Mouse (Mus musculus) myocyte (in vitro differentiated cells): ENCODE measurements around the gene Brca2. TPM values are rescaled to one million over a fixed set of nuclear protein-coding genes. Genes with fewer than 3 reads are reported as not detected.

Experiments used
- H3K27me3 ChIP-seq: one replicate; pipeline ENCODE4 v1.6.1; 2011; ENCODE audit not compliant: control insufficient read depth, insufficient read depth, insufficient read length
- H3K36me3 ChIP-seq: one replicate; pipeline ENCODE4 v1.6.1; 2011; ENCODE audit not compliant: control insufficient read depth, insufficient read depth
- H3K4me2 ChIP-seq: one replicate; pipeline ENCODE4 v1.6.1; 2011; ENCODE audit warnings: low read depth, control low read depth
- H3K4me3 ChIP-seq: one replicate; pipeline ENCODE4 v1.5.1; 2011; ENCODE audit warnings: mild to moderate bottlenecking, control low read depth, moderate library complexity
- H3K79me2 ChIP-seq: one replicate; pipeline ENCODE4 v1.6.1; 2011; ENCODE audit not compliant: control insufficient read depth, insufficient read depth
- H3ac ChIP-seq: one replicate; pipeline ENCODE4 v1.6.1; 2011; ENCODE audit not compliant: control insufficient read depth, insufficient read length
- E2F4 ChIP-seq: IDR thresholded peaks from one replicate; pipeline ENCODE4 v1.6.1; 2011; ENCODE audit warnings: mild to moderate bottlenecking, control low read depth, moderate library complexity; ENCODE audit not compliant: insufficient read depth
- MAX ChIP-seq: IDR thresholded peaks from one replicate; pipeline ENCODE4 v1.6.1; 2011; ENCODE audit warnings: low read depth, mild to moderate bottlenecking, control low read depth
- MYOD1 ChIP-seq, 3 experiments: IDR thresholded peaks; one replicate each; pipeline ENCODE4 v1.6.1; 2011; ENCODE audit warnings: control low read depth in 2 of 3, low read depth in 2 of 3, mild to moderate bottlenecking in 2 of 3, moderate library complexity in 1 of 3; ENCODE audit not compliant: insufficient read length in 2 of 3, control insufficient read depth in 1 of 3
- MYOG ChIP-seq, 3 experiments: IDR thresholded peaks; one replicate each; pipeline ENCODE4 v1.6.1; 2011; ENCODE audit warnings: control low read depth in 2 of 3, low read depth in 2 of 3, mild to moderate bottlenecking in 2 of 3; ENCODE audit not compliant: insufficient read length in 2 of 3, control insufficient read depth in 1 of 3, insufficient read depth in 1 of 3
- POLR2A ChIP-seq: IDR thresholded peaks from one replicate; pipeline ENCODE4 v1.6.1; 2011; ENCODE audit warnings: low read depth, mild to moderate bottlenecking, control low read depth, moderate library complexity; ENCODE audit not compliant: insufficient read length
- POLR2AphosphoS2 ChIP-seq: IDR thresholded peaks from one replicate; pipeline ENCODE4 v1.6.1; 2011; ENCODE audit warnings: low read depth, control low read depth; ENCODE audit not compliant: insufficient read length
- REST ChIP-seq: IDR thresholded peaks from one replicate; pipeline ENCODE4 v1.6.1; 2011; ENCODE audit warnings: mild to moderate bottlenecking, control low read depth, moderate library complexity; ENCODE audit not compliant: insufficient read depth, insufficient read length
- SRF ChIP-seq: IDR thresholded peaks from one replicate; pipeline ENCODE4 v1.6.1; 2011; ENCODE audit warnings: low read depth; ENCODE audit not compliant: control insufficient read depth, insufficient read length
- TCF12 ChIP-seq: IDR thresholded peaks from one replicate; pipeline ENCODE4 v1.6.1; 2011; ENCODE audit warnings: mild to moderate bottlenecking, control low read depth; ENCODE audit not compliant: poor library complexity, insufficient read depth, severe bottlenecking
- TCF3 ChIP-seq: IDR thresholded peaks from one replicate; pipeline ENCODE4 v1.6.1; 2011; ENCODE audit warnings: low read depth, control low read depth; ENCODE audit not compliant: insufficient read length
- USF1 ChIP-seq: IDR thresholded peaks from one replicate; pipeline ENCODE4 v1.6.1; 2011; ENCODE audit warnings: low read depth, mild to moderate bottlenecking, control low read depth, moderate library complexity
- polyA plus RNA-seq: library from polyadenylated mRNA; unstranded; fragments of >200 nt; fragmentation: generic; extraction: Trizol; gene quantifications from one replicate; pipeline ENCODE4 v1.2.1, GENCODE M21; 2012; ENCODE audit warnings: missing spikeins

Brca2 gene
- polyA plus RNA-seq, 1 experiment: 2.1 TPM

DNA sequence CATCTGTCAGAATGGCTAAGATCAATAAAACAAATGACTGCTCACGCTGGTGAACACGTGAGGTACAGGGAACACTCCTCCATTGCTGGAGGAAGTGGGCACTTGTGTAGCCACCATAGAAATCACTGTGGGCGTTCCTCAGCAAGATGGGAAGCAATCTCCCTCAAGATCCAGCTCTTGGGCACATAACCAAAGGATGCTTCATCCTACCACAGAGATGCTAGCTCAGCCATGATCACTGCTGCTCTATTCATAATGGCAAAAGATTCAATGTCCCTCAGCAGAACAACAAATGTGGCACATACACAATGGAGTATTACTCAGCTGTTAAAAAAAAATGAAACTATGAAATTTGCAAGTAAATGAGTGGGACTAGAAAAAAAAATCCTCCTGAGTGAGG lies 94.3 kb downstream of the Brca2 start:
- Histone ChIP-seq H3K4me3 (no peak overlapping the region), H3ac (no peak overlapping the region), H3K79me2 (no peaks in the 10 kb centered on the region), H3K4me2 (no peak overlapping the region), H3K36me3 (peaks cover 4% of the 10 kb centered on the region), H3K27me3 (no peaks in the 10 kb centered on the region)
- no peak for TF ChIP-seq TCF12
- TF ChIP-seq POLR2AphosphoS2: no peak
- no peak for TF ChIP-seq MAX
- TF ChIP-seq SRF: no peak
- no peak for TF ChIP-seq REST
- no peak for TF ChIP-seq E2F4
- no peak for TF ChIP-seq MYOG (IDR thresholded peaks at IDR 0.05; ENCODE audit: control insufficient read depth in 1 of 3, insufficient read depth in 1 of 3, insufficient read length in 2 of 3, low read depth in 2 of 3)
- TF ChIP-seq TCF3: no peak
- no peak for TF ChIP-seq MYOD1 (IDR thresholded peaks at IDR 0.05; ENCODE audit: control insufficient read depth in 1 of 3, insufficient read length in 2 of 3, low read depth in 2 of 3)
- TF ChIP-seq POLR2A: no peak
- TF ChIP-seq USF1: no peak

DNA sequence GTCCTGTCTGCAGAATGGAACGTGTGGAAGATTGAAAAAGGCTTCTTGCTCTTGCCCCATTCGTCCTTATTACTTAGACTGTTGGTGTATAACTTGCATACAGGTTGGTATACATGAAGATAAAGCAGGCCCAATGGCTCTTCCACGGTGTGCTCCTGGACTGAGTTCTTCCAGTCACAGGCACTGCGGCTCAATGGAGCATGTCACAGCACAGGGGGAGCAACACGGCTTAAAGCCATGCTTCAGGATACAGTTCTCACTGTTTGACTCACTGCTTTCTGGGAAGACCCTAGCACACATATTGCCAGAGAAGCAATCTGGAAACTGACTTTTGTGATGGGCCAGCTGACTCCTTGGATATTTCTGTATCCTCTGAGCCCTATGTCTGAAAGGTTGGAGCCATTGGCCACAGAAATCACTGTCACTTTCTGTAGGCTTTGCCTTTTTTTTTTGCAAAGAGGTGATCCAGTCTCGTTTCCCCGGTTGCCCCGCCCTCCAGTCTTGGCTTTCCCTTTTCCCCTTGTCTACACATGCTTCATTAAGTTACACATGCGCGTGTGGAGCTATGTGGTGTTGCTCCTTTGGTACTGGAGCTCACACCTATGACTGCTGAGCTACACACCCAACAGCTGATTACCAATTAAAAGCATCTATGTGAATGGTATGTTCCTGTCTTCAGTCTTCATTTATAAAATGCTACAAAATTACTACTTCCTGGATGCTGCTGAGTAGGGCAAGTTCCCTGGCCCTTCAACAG lies 96.3 kb downstream of the Brca2 start:
- no peak overlapping the region for H3K4me3 ChIP-seq
- H3K27me3 ChIP-seq: no peaks in the 10 kb centered on the region
- TF ChIP-seq POLR2AphosphoS2: peak; percentile 48
- no peak for TF ChIP-seq REST
- H3ac ChIP-seq: no peak overlapping the region
- no peak overlapping the region for H3K4me2 ChIP-seq
- no peaks in the 10 kb centered on the region for H3K79me2 ChIP-seq
- peaks cover 4% of the 10 kb centered on the region for H3K36me3 ChIP-seq

Other genes starting within 250 kb of the Brca2 start
- gene Zar1l, start 4.5 kb upstream of the Brca2 start, polyA plus RNA-seq: not detected
- 1.4 TPM for gene N4bp2l1, start 74.6 kb downstream of the Brca2 start, polyA plus RNA-seq
- 21.6 TPM for gene N4bp2l2, start 143.6 kb downstream of the Brca2 start, polyA plus RNA-seq
- gene Pds5b, start 151.1 kb downstream of the Brca2 start, polyA plus RNA-seq: 4.7 TPM